Mouse (Mus musculus) erythroblast, embryonic 14.5 days (primary cell): ENCODE measurements around the gene Ighmbp2. TPM values are rescaled to one million over a fixed set of nuclear protein-coding genes. Genes with fewer than 3 reads are reported as not detected.

Experiments used
- H3K27me3 ChIP-seq: 2 replicates; pipeline ENCODE4 v1.6.1; 2012; ENCODE audit warnings: inconsistent platforms; ENCODE audit not compliant: control insufficient read depth
- H3K36me3 ChIP-seq: 2 replicates; pipeline ENCODE4 v1.6.1; 2012; ENCODE audit warnings: mild to moderate bottlenecking, inconsistent platforms; ENCODE audit not compliant: control insufficient read depth
- H3K4me1 ChIP-seq: 2 replicates; pipeline ENCODE4 v1.6.1; 2012; ENCODE audit warnings: inconsistent platforms; ENCODE audit not compliant: control insufficient read depth
- H3K4me3 ChIP-seq: replicated peaks from 2 replicates; pipeline ENCODE3; 2012; ENCODE audit warnings: moderate library complexity, mild to moderate bottlenecking, inconsistent platforms
- H3K9me3 ChIP-seq: 2 replicates; pipeline ENCODE4 v1.6.1; 2012; ENCODE audit warnings: low read length, inconsistent platforms, mixed read lengths; ENCODE audit not compliant: control insufficient read depth
- GATA1 ChIP-seq: IDR thresholded peaks from 2 replicates; pipeline ENCODE4 v1.6.1; 2012; ENCODE audit warnings: low read length, inconsistent platforms, mixed read lengths
- TAL1 ChIP-seq: IDR thresholded peaks from 3 replicates; pipeline ENCODE4 v1.6.1; 2012; ENCODE audit warnings: low read length, inconsistent platforms, mixed read lengths
- polyA plus RNA-seq: library from polyadenylated mRNA; stranded (reverse); fragments of >175 nt; gene quantifications from 2 replicates; pipeline ENCODE4 v1.2.3, GENCODE M21; 2012

Gene Ighmbp2
- polyA plus RNA-seq: 0.26 and 0.30 TPM in 2 replicates

GRCm38 (mm10) chr19:3282572-3283467, at the start of gene Ighmbp2, which contains the start of gene Mrpl21:
TSS of gene Ighmbp2 (minus strand) at chr19:3283017.
TSS of gene Mrpl21 (plus strand) at chr19:3282901.
- Histone ChIP-seq H3K27me3 (no peaks in the 10 kb centered on the region), H3K4me3 (peak within 1 kb of the TSS; percentile 72), H3K4me1 (peaks cover 34% of the 10 kb centered on the region), H3K36me3 (peaks cover 52% of the 10 kb centered on the region), H3K9me3 (no peaks in the 10 kb centered on the region)
- TF ChIP-seq GATA1 (no peak), TAL1 (no peak)

GRCm38 (mm10) chr19:3326479-3327047, 43.7 kb upstream of the Ighmbp2 start:
- peaks cover 76% of the 10 kb centered on the region for H3K4me1 ChIP-seq
- no peaks in the 10 kb centered on the region for H3K27me3 ChIP-seq
- no peak overlapping the region for H3K4me3 ChIP-seq
- no peak for TF ChIP-seq TAL1
- no peak for TF ChIP-seq GATA1
- H3K9me3 ChIP-seq: peaks cover 4% of the 10 kb centered on the region; the same call in 1 of the 2 replicates
- no peaks in the 10 kb centered on the region for H3K36me3 ChIP-seq

GRCm38 (mm10) chr19:3325771-3326478, 43.1 kb upstream of the Ighmbp2 start:
- Histone ChIP-seq H3K4me1 (peaks cover 80% of the 10 kb centered on the region), H3K36me3 (no peaks in the 10 kb centered on the region), H3K4me3 (peak overlapping the region; percentile 76), H3K27me3 (no peaks in the 10 kb centered on the region), H3K9me3 (peaks cover 4% of the 10 kb centered on the region; the same call in 1 of the 2 replicates)
- no peak for TF ChIP-seq TAL1
- TF ChIP-seq GATA1: no peak

- no peak for TF ChIP-seq GATA1
- TF ChIP-seq TAL1: no peak
- H3K9me3 ChIP-seq: peaks cover 4% of the 10 kb centered on the region; the same call in 1 of the 2 replicates
- peaks cover 75% of the 10 kb centered on the region for H3K4me1 ChIP-seq
- no peaks in the 10 kb centered on the region for H3K27me3 ChIP-seq
- no peaks in the 10 kb centered on the region for H3K36me3 ChIP-seq
- peak overlapping the region; percentile 76 for H3K4me3 ChIP-seq
These were observed 42.3 kb upstream of the Ighmbp2 start for GRCm38 (mm10) chr19:3324931-3325711.

GRCm38 (mm10) chr19:3324271-3324811, 41.5 kb upstream of the Ighmbp2 start:
- TF ChIP-seq TAL1 (no peak), GATA1 (no peak)
- peaks cover 76% of the 10 kb centered on the region for H3K4me1 ChIP-seq
- H3K36me3 ChIP-seq: no peaks in the 10 kb centered on the region
- no peaks in the 10 kb centered on the region for H3K27me3 ChIP-seq
- H3K9me3 ChIP-seq: peaks cover 4% of the 10 kb centered on the region; the same call in 1 of the 2 replicates
- peak overlapping the region; percentile 76 for H3K4me3 ChIP-seq

GRCm38 (mm10) chr19:3323753-3324270, 41.0 kb upstream of the Ighmbp2 start:
- peaks cover 73% of the 10 kb centered on the region for H3K4me1 ChIP-seq
- H3K4me3 ChIP-seq: peak overlapping the region; percentile 76
- no peaks in the 10 kb centered on the region for H3K36me3 ChIP-seq
- H3K9me3 ChIP-seq: peaks cover 4% of the 10 kb centered on the region; the same call in 1 of the 2 replicates
- no peak for TF ChIP-seq GATA1
- no peak for TF ChIP-seq TAL1
- no peaks in the 10 kb centered on the region for H3K27me3 ChIP-seq

- no peak for TF ChIP-seq TAL1
- TF ChIP-seq GATA1: no peak
- Histone ChIP-seq H3K9me3 (peaks cover 4% of the 10 kb centered on the region; the same call in 1 of the 2 replicates), H3K27me3 (no peaks in the 10 kb centered on the region), H3K36me3 (no peaks in the 10 kb centered on the region), H3K4me1 (peaks cover 67% of the 10 kb centered on the region), H3K4me3 (peak overlapping the region; percentile 76)
These were observed 40.4 kb upstream of the Ighmbp2 start for GRCm38 (mm10) chr19:3323201-3323621.
